Mouse (Mus musculus) C2C12 (cell line): ENCODE results near the gene Cnot6.

Experiments
- CEBPB ChIP-seq: IDR thresholded peaks from one replicate; pipeline ENCODE4 v1.6.1; 2011; ENCODE audit warnings: low read depth, mild to moderate bottlenecking, control low read depth, moderate library complexity
- CTCF ChIP-seq: IDR thresholded peaks from one replicate; pipeline ENCODE4 v1.5.1; 2011; ENCODE audit not compliant: control insufficient read depth, insufficient read depth, insufficient read length
- FOSL1 ChIP-seq: IDR thresholded peaks from one replicate; pipeline ENCODE4 v1.8.0; 2011; ENCODE audit warnings: mild to moderate bottlenecking, low read length; ENCODE audit not compliant: poor library complexity, insufficient read depth, severe bottlenecking
- MAX ChIP-seq: IDR thresholded peaks from one replicate; pipeline ENCODE4 v1.6.1; 2011; ENCODE audit warnings: mild to moderate bottlenecking, control low read depth
- MYOD1 ChIP-seq: IDR thresholded peaks from one replicate; pipeline ENCODE4 v1.6.1; 2011; ENCODE audit warnings: low read depth; ENCODE audit not compliant: control insufficient read depth, insufficient read length
- MYOG ChIP-seq: IDR thresholded peaks from one replicate; pipeline ENCODE4 v1.6.1; 2011; ENCODE audit not compliant: control insufficient read depth, insufficient read length; ENCODE audit errors: extremely low read depth
- USF1 ChIP-seq: IDR thresholded peaks from one replicate; pipeline ENCODE4 v1.6.1; 2011; ENCODE audit warnings: low read depth, mild to moderate bottlenecking, control low read depth, moderate library complexity

DNA sequence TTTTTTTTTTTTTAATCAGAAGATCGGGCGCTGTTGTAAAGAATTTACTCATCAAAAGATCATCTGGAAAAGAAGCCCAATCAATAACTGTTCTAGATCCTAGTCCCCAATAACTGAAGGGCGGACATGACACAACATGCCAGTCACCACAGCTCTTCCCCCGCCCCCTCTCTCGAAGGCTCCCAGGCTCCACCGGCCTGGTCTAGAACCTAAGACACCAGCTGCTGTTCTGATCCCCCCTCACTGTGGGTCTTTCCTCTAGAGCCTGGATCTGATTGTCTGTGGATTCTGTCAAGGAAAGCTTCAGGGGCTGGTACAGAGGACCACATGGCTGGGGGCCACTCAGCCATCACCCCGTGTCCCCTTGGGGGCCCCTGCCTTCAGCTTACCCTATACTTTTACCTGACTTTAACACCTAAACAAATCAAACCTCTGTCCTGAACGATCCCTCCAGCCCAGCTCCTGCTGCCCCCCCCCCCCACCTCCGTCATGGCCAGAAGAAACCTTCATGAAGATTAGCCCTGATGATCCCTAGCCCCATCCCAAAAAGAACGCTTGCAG lies 60.7 kb downstream of the Cnot6 start:
- no peak for TF ChIP-seq USF1
- TF ChIP-seq CTCF: no peak
- TF ChIP-seq MAX: no peak
- no peak for TF ChIP-seq FOSL1
- TF ChIP-seq MYOG: no peak
- no peak for TF ChIP-seq MYOD1
- no peak for TF ChIP-seq CEBPB
